10 mouse cellular contexts compared by ENCODE assay signal in genomic region chr19:5988027-5988814, GRCm38 (mm10). TPM values are rescaled to one million over a fixed set of nuclear protein-coding genes. Genes with fewer than 3 reads are reported as not detected.
DNase-seq lines count a peak whose midpoint lies in the region; ATAC-seq and TF ChIP-seq lines count a peak whose summit lies in the region.
"Had no signal": no experiment of that assay in that cellular context is flagged by ENCODE, and none has a peak within 500 bp of the region (broad histone marks: within the 10 kb centered on the region; RNA-seq: fewer than 3 reads in every experiment).

No protein-coding gene starts in this region.

- H3K4me2 ChIP-seq in hindbrain, embryonic 11.5 days (replicated peaks; ENCODE audit: low read depth, low read length) = no peak overlapping the region
- H3K4me2 ChIP-seq in hindbrain, embryonic 16.5 days (ENCODE audit: low read length) = no peak overlapping the region
- H3K4me2 ChIP-seq in liver, embryonic 15.5 days = peak overlapping the region; percentile 43; the same call in 1 of the 2 replicates

- TF ChIP-seq POLR2A in bone marrow macrophage, adult 2 months (IDR thresholded peaks at IDR 0.05; ENCODE audit: borderline replicate concordance, low read depth, low read length) = no peak

- peak overlapping the region; percentile 64; the same call in 1 of the 2 replicates for H3K9ac ChIP-seq in hindbrain, embryonic 11.5 days (ENCODE audit: low read depth, low read length)
- no peak overlapping the region for H3K9ac ChIP-seq in hindbrain, embryonic 16.5 days (ENCODE audit: low read depth, low read length)
- no peak overlapping the region for H3K9ac ChIP-seq in liver, embryonic 15.5 days

- no peak for TF ChIP-seq CTCF in bone marrow macrophage, adult 2 months (IDR thresholded peaks at IDR 0.05; ENCODE audit: low read depth, low read length)

- H3K4me3 ChIP-seq in hindbrain, embryonic 11.5 days (ENCODE audit: low read depth, low read length) = no peak overlapping the region
- no peak overlapping the region for H3K4me3 ChIP-seq in hindbrain, embryonic 16.5 days (ENCODE audit: low read length)
- H3K4me3 ChIP-seq in bone marrow macrophage, adult 2 months (ENCODE audit: insufficient read depth, low read length) = no peak overlapping the region
- H3K4me3 ChIP-seq in liver, embryonic 15.5 days (replicated peaks) = no peak overlapping the region
- H3K4me3 ChIP-seq: gastrocnemius, adult 2 months had no signal

- H3K27ac ChIP-seq in hindbrain, embryonic 11.5 days (ENCODE audit: low read depth, low read length) = no peak overlapping the region
- no peak overlapping the region for H3K27ac ChIP-seq in hindbrain, embryonic 16.5 days (ENCODE audit: low read depth, low read length)
- 0 out of 2 replicates have a peak overlapping the region, but pooled peaks have one; percentile 13 for H3K27ac ChIP-seq in bone marrow macrophage, adult 2 months (ENCODE audit: insufficient read depth, low read depth, low read length)
- peak overlapping the region; percentile 77 for H3K27ac ChIP-seq in liver, embryonic 15.5 days (replicated peaks)
- H3K27ac ChIP-seq: gastrocnemius, adult 2 months had no signal

- ATAC-seq in hindbrain, embryonic 11.5 days (ENCODE audit: low FRiP score) = no peak
- ATAC-seq in hindbrain, embryonic 16.5 days = no peak
- ATAC-seq in liver, embryonic 15.5 days (ENCODE audit: insufficient read depth) = no peak
- ATAC-seq in cerebellum, adult (ENCODE audit: insufficient number of reproducible peaks, low FRiP score, low TSS enrichment) = no peak

- 73% methylated on average over 5 of the region's 5 CpGs for WGBS in hindbrain, embryonic 11.5 days
- 73% methylated on average over 5 of the region's 5 CpGs for WGBS in hindbrain, embryonic 16.5 days
- WGBS in liver, embryonic 15.5 days (ENCODE audit: insufficient replicate concordance) = 19% methylated on average over 5 of the region's 5 CpGs

- no peaks in the 10 kb centered on the region for H3K36me3 ChIP-seq in hindbrain, embryonic 11.5 days (ENCODE audit: control insufficient read depth, insufficient read depth, low read length)
- no peaks in the 10 kb centered on the region for H3K36me3 ChIP-seq in hindbrain, embryonic 16.5 days (ENCODE audit: control insufficient read depth, insufficient read depth, low read length)
- peaks cover 51% of the 10 kb centered on the region for H3K36me3 ChIP-seq in liver, embryonic 15.5 days (replicated peaks)

- H3K27me3 ChIP-seq in hindbrain, embryonic 11.5 days (ENCODE audit: control insufficient read depth, insufficient read depth, low read length) = no peaks in the 10 kb centered on the region
- no peaks in the 10 kb centered on the region for H3K27me3 ChIP-seq in hindbrain, embryonic 16.5 days (replicated peaks; ENCODE audit: control insufficient read depth, insufficient read depth, low read length)
- H3K27me3 ChIP-seq in liver, embryonic 15.5 days = no peaks in the 10 kb centered on the region

- DNase-seq in hindbrain, embryonic 11.5 days (ENCODE audit: low spot score) = no peak
- DNase-seq in 3T3-L1 (ENCODE audit: low read depth, low spot score) = peak; percentile 82
- no peak for DNase-seq in cerebellum, postnatal 10 days
- no peak for DNase-seq in gastrocnemius, postnatal 25 days

- no peaks in the 10 kb centered on the region for H3K9me3 ChIP-seq in hindbrain, embryonic 11.5 days (ENCODE audit: control insufficient read depth, low read length)
- no peaks in the 10 kb centered on the region for H3K9me3 ChIP-seq in hindbrain, embryonic 16.5 days (ENCODE audit: control insufficient read depth, low read length)
- no peaks in the 10 kb centered on the region for H3K9me3 ChIP-seq in liver, embryonic 15.5 days (replicated peaks)

- peaks cover 5% of the 10 kb centered on the region; the same call in 1 of the 2 replicates for H3K4me1 ChIP-seq in hindbrain, embryonic 11.5 days (replicated peaks; ENCODE audit: control insufficient read depth, insufficient read depth, low read length)
- peaks cover 7% of the 10 kb centered on the region; the same call in 1 of the 2 replicates for H3K4me1 ChIP-seq in hindbrain, embryonic 16.5 days (ENCODE audit: control insufficient read depth, insufficient read depth, low read depth, low read length)
- H3K4me1 ChIP-seq in bone marrow macrophage, adult 2 months (ENCODE audit: control insufficient read depth, insufficient read depth, low read length) = peaks cover 28% of the 10 kb centered on the region
- peaks cover 45% of the 10 kb centered on the region for H3K4me1 ChIP-seq in liver, embryonic 15.5 days (replicated peaks)

RNA-seq across cellular contexts. Expression of gene Slc22a20, which starts 2.3 kb away (rescaled TPM):
- polyA plus RNA-seq in hindbrain, embryonic 11.5 days (2014; fragmentation: Nextera tagmentation; extraction: Ambion mirVana) = not detected in 2 replicates
- not detected in 2 replicates for polyA plus RNA-seq in hindbrain, embryonic 16.5 days (2015; fragmentation: Nextera tagmentation; extraction: Ambion mirVana)
- polyA plus RNA-seq in bone marrow macrophage, adult 2 months (2012; ENCODE audit: insufficient read depth, insufficient read length, missing spikeins) = not detected in 2 replicates
- 0.05 TPM in 1 of 2 replicates, not detected in the other for polyA plus RNA-seq in liver, embryonic 15.5 days (2015; fragmentation: Nextera tagmentation; extraction: Ambion mirVana)
- not detected for total RNA-seq in gastrocnemius, postnatal 25 days (2021)
- total RNA-seq: gastrocnemius, adult 2 months; layer of hippocampus, adult 8-10 months had no signal

RNA-seq across cellular contexts. Expression of gene Pola2, which starts 24.2 kb away (rescaled TPM):
- polyA plus RNA-seq in hindbrain, embryonic 11.5 days (2014; fragmentation: Nextera tagmentation; extraction: Ambion mirVana) = 67.7 and 68.3 TPM in 2 replicates
- 22.4 and 26.6 TPM in 2 replicates for polyA plus RNA-seq in hindbrain, embryonic 16.5 days (2015; fragmentation: Nextera tagmentation; extraction: Ambion mirVana)
- 24.7 and 24.8 TPM in 2 replicates for polyA plus RNA-seq in bone marrow macrophage, adult 2 months (2012; ENCODE audit: insufficient read depth, insufficient read length, missing spikeins)
- polyA plus RNA-seq in liver, embryonic 15.5 days (2015; fragmentation: Nextera tagmentation; extraction: Ambion mirVana) = 53.8 and 58.9 TPM in 2 replicates
- total RNA-seq in gastrocnemius, postnatal 25 days (2021) = 10 to 100 TPM in 1 of 2 experiments, 1 to 10 TPM in 1; 9.2 to 10.8 TPM

RNA-seq across cellular contexts. Expression of gene Capn1, which starts 27.5 kb away (rescaled TPM):
- polyA plus RNA-seq in hindbrain, embryonic 11.5 days (2014; fragmentation: Nextera tagmentation; extraction: Ambion mirVana) = 3.8 and 4.2 TPM in 2 replicates
- 5.2 and 5.6 TPM in 2 replicates for polyA plus RNA-seq in hindbrain, embryonic 16.5 days (2015; fragmentation: Nextera tagmentation; extraction: Ambion mirVana)
- 32.7 and 38.3 TPM in 2 replicates for polyA plus RNA-seq in bone marrow macrophage, adult 2 months (2012; ENCODE audit: insufficient read depth, insufficient read length, missing spikeins)
- polyA plus RNA-seq in liver, embryonic 15.5 days (2015; fragmentation: Nextera tagmentation; extraction: Ambion mirVana) = 25.1 and 26.1 TPM in 2 replicates
- 10 to 100 TPM; 76.8 to 81.5 TPM for total RNA-seq in gastrocnemius, postnatal 25 days (2021)

RNA-seq across cellular contexts. Expression of gene Syvn1, which starts 58.2 kb away (rescaled TPM):
- 23.9 and 27.1 TPM in 2 replicates for polyA plus RNA-seq in hindbrain, embryonic 11.5 days (2014; fragmentation: Nextera tagmentation; extraction: Ambion mirVana)
- polyA plus RNA-seq in hindbrain, embryonic 16.5 days (2015; fragmentation: Nextera tagmentation; extraction: Ambion mirVana) = 29.0 and 38.4 TPM in 2 replicates
- 31.1 and 33.7 TPM in 2 replicates for polyA plus RNA-seq in bone marrow macrophage, adult 2 months (2012; ENCODE audit: insufficient read depth, insufficient read length, missing spikeins)
- 13.3 and 17.3 TPM in 2 replicates for polyA plus RNA-seq in liver, embryonic 15.5 days (2015; fragmentation: Nextera tagmentation; extraction: Ambion mirVana)
- 10 to 100 TPM; 15.2 to 16.2 TPM for total RNA-seq in gastrocnemius, postnatal 25 days (2021)

Comparison
In these comparisons a context has a peak if more than half of its experiments do, and no peak if none do; other contexts are left out.
1. H3K27ac ChIP-seq: peak in bone marrow macrophage, adult 2 months (single experiment) and liver, embryonic 15.5 days (single experiment); none in hindbrain, embryonic 11.5 days (single experiment) and hindbrain, embryonic 16.5 days (single experiment).